Mouse (Mus musculus) bone marrow, adult 2 months (tissue): Measurements from ENCODE around the gene Stk11. TPM values are rescaled to one million over a fixed set of nuclear protein-coding genes. Genes with fewer than 3 reads are reported as not detected.

Source experiments
- H3K27ac ChIP-seq: fragments of 200-500 bp; 2 replicates; pipeline ENCODE4 v1.5.1; 2012; ENCODE audit warnings: low read depth, mild to moderate bottlenecking, control low read depth, inconsistent platforms, low read length; ENCODE audit not compliant: control insufficient read depth, poor library complexity, insufficient read depth
- H3K4me1 ChIP-seq: fragments of 200-500 bp; 2 replicates; pipeline ENCODE4 v1.6.1; 2011; ENCODE audit warnings: low read length; ENCODE audit not compliant: control insufficient read depth, insufficient read depth
- H3K4me3 ChIP-seq: fragments of 200-500 bp; replicated peaks from 2 replicates; pipeline ENCODE3; 2011; ENCODE audit warnings: mild to moderate bottlenecking, low read depth, low read length, control low read depth; ENCODE audit not compliant: control insufficient read depth
- CTCF ChIP-seq: fragments of 200-500 bp; IDR thresholded peaks from 2 replicates; pipeline ENCODE4 v1.5.1; 2011; ENCODE audit warnings: low read length, control low read depth; ENCODE audit not compliant: control insufficient read depth, insufficient read depth
- POLR2A ChIP-seq: fragments of 200-500 bp; IDR thresholded peaks from 2 replicates; pipeline ENCODE4 v1.6.1; 2011; ENCODE audit warnings: low read depth, mild to moderate bottlenecking, control low read depth, low read length, borderline replicate concordance; ENCODE audit not compliant: control insufficient read depth
- WGBS: fragments of 180-500 bp; shearing (Covaris S2); methylation state at CpG from one replicate; pipeline ENCODE4 v1.1.7; 2018; 5-methylcytosine and 5-hydroxymethylcytosine counted together
- polyA plus RNA-seq: library from polyadenylated mRNA; stranded (reverse); fragments of >200 nt; gene quantifications from 2 replicates; pipeline ENCODE4 v1.2.4, GENCODE M21; 2011; ENCODE audit warnings: low replicate concordance; ENCODE audit not compliant: missing spikeins, insufficient read depth, insufficient read length

Gene Stk11
- polyA plus RNA-seq, 1 experiment, result 344 TPM

GRCm38 (mm10) chr10:80129846-80130245 is 14.2 kb downstream of the Stk11 start:
- 93% methylated on average over 9 of the region's 9 CpGs for WGBS
- Histone ChIP-seq H3K4me3 (no peak overlapping the region), H3K27ac (no peak overlapping the region), H3K4me1 (peaks cover 3% of the 10 kb centered on the region)
- TF ChIP-seq POLR2A, result no peak
- no peak for TF ChIP-seq CTCF

GRCm38 (mm10) chr10:80130403-80131031 is 14.9 kb downstream of the Stk11 start:
- 89% methylated on average over 18 of the region's 18 CpGs for WGBS
- Histone ChIP-seq H3K4me3 (no peak overlapping the region), H3K27ac (no peak overlapping the region; the same call in 1 of the 2 replicates), H3K4me1 (peaks cover 3% of the 10 kb centered on the region; the same call in 1 of the 2 replicates)
- TF ChIP-seq CTCF, result no peak
- TF ChIP-seq POLR2A, result no peak

- peak overlapping the region; percentile 14 for H3K4me3 ChIP-seq
- WGBS, result 79% methylated on average over 55 of the region's 55 CpGs
- TF ChIP-seq CTCF (0 out of 2 replicates have a peak, but pooled peaks have one; percentile 2), POLR2A (no peak)
- H3K27ac ChIP-seq, result 0 out of 2 replicates have a peak overlapping the region, but pooled peaks have one; percentile 7
- peaks cover 3% of the 10 kb centered on the region; the same call in 1 of the 2 replicates for H3K4me1 ChIP-seq
These were observed 15.8 kb downstream of the Stk11 start for GRCm38 (mm10) chr10:80131316-80131951.

GRCm38 (mm10) chr10:80131952-80132350 is 16.3 kb downstream of the Stk11 start:
- no peak overlapping the region for H3K4me3 ChIP-seq
- H3K27ac ChIP-seq, result no peak overlapping the region
- TF ChIP-seq CTCF, result no peak
- 0 out of 2 replicates have a peak, but pooled peaks have one; percentile 11 for TF ChIP-seq POLR2A
- peaks cover 3% of the 10 kb centered on the region; the same call in 1 of the 2 replicates for H3K4me1 ChIP-seq
- WGBS, result 80% methylated on average over 27 of the region's 27 CpGs

GRCm38 (mm10) chr10:80133226-80133849 is 17.7 kb downstream of the Stk11 start:
- no peak for TF ChIP-seq CTCF
- no peak for TF ChIP-seq POLR2A
- H3K4me3 ChIP-seq, result no peak overlapping the region
- H3K27ac ChIP-seq, result peak overlapping the region; percentile 1; the same call in 1 of the 2 replicates
- 35% methylated on average over 8 of the region's 8 CpGs for WGBS
- H3K4me1 ChIP-seq, result peaks cover 4% of the 10 kb centered on the region; the same call in 1 of the 2 replicates

- Histone ChIP-seq H3K27ac (no peak overlapping the region), H3K4me3 (no peak overlapping the region), H3K4me1 (peaks cover 7% of the 10 kb centered on the region; the same call in 1 of the 2 replicates)
- TF ChIP-seq POLR2A (no peak), CTCF (no peak)
- 82% methylated on average over 9 of the region's 9 CpGs for WGBS
These were observed 18.8 kb downstream of the Stk11 start for GRCm38 (mm10) chr10:80134421-80134820.

- WGBS, result 91% methylated on average over 10 of the region's 10 CpGs
- no peak for TF ChIP-seq POLR2A
- no peak for TF ChIP-seq CTCF
- Histone ChIP-seq H3K4me1 (peaks cover 7% of the 10 kb centered on the region; the same call in 1 of the 2 replicates), H3K27ac (no peak overlapping the region), H3K4me3 (no peak overlapping the region)
These were observed 19.6 kb downstream of the Stk11 start for GRCm38 (mm10) chr10:80135161-80135560.

GRCm38 (mm10) chr10:80135641-80136040 is 20.0 kb downstream of the Stk11 start:
- Histone ChIP-seq H3K4me1 (peaks cover 7% of the 10 kb centered on the region; the same call in 1 of the 2 replicates), H3K27ac (no peak overlapping the region), H3K4me3 (no peak overlapping the region)
- WGBS, result 85% methylated on average over 1 of the region's 1 CpGs
- TF ChIP-seq CTCF (no peak), POLR2A (no peak)
